Mouse (Mus musculus) liver, adult (tissue): Measurements from ENCODE around the gene Zfp212.

Source experiments
- GATA4 ChIP-seq: IDR thresholded peaks from 2 replicates; pipeline ENCODE4 v1.6.1; 2014; ENCODE audit warnings: mild to moderate bottlenecking, low read length; ENCODE audit not compliant: insufficient replicate concordance

The Zfp212 gene

GRCm38 (mm10) chr6:47920447-47921340 is at the start of gene Zfp212:
Gene Zfp212 (plus strand): TSS chr6:47920476.
- TF ChIP-seq GATA4: no peak

- no peak for TF ChIP-seq GATA4
Measured at GRCm38 (mm10) chr6:47872266-47872665, 48.0 kb upstream of the Zfp212 start.

- no peak for TF ChIP-seq GATA4
Measured at GRCm38 (mm10) chr6:47877058-47877457, 43.2 kb upstream of the Zfp212 start, which contains the start of gene Zfp282. Gene Zfp282 (plus strand): TSS chr6:47877204.

- no peak; the same call in 1 of the 2 replicates for TF ChIP-seq GATA4
Measured at GRCm38 (mm10) chr6:47877461-47878132, 42.7 kb upstream of the Zfp212 start.

GRCm38 (mm10) chr6:47878133-47878514 is 42.2 kb upstream of the Zfp212 start:
- no peak for TF ChIP-seq GATA4

GRCm38 (mm10) chr6:47878593-47878992 is 41.7 kb upstream of the Zfp212 start:
- TF ChIP-seq GATA4: no peak

- no peak for TF ChIP-seq GATA4
Measured at GRCm38 (mm10) chr6:47879049-47879716, 41.1 kb upstream of the Zfp212 start.

- TF ChIP-seq GATA4: no peak
Measured at GRCm38 (mm10) chr6:47880166-47880565, 40.1 kb upstream of the Zfp212 start.

- no peak for TF ChIP-seq GATA4
Measured at GRCm38 (mm10) chr6:47888812-47889383, 31.4 kb upstream of the Zfp212 start.

GRCm38 (mm10) chr6:47899416-47899815 is 20.9 kb upstream of the Zfp212 start:
- TF ChIP-seq GATA4: no peak

GRCm38 (mm10) chr6:47903587-47903986 is 16.7 kb upstream of the Zfp212 start:
- TF ChIP-seq GATA4: no peak

- no peak for TF ChIP-seq GATA4
Measured at GRCm38 (mm10) chr6:47904361-47904760, 15.9 kb upstream of the Zfp212 start.

GRCm38 (mm10) chr6:47904917-47905695 is 15.2 kb upstream of the Zfp212 start:
- TF ChIP-seq GATA4: no peak

- TF ChIP-seq GATA4: no peak
Measured at GRCm38 (mm10) chr6:47906326-47906725, 13.9 kb upstream of the Zfp212 start.

GRCm38 (mm10) chr6:47909007-47909406 is 11.3 kb upstream of the Zfp212 start:
- no peak for TF ChIP-seq GATA4

GRCm38 (mm10) chr6:47911650-47912049 is 8.6 kb upstream of the Zfp212 start:
- no peak for TF ChIP-seq GATA4
